Mouse (Mus musculus) neural tube, embryonic 14.5 days (tissue): ENCODE measurements around the gene Ccn5. TPM values are rescaled to one million over a fixed set of nuclear protein-coding genes. Genes with fewer than 3 reads are reported as not detected.

ENCODE experiments used
- polyA plus RNA-seq: library from polyadenylated mRNA; unstranded; fragments of >200 nt; fragmentation: Nextera tagmentation; extraction: Ambion mirVana; gene quantifications from 2 replicates; pipeline ENCODE4 v1.2.1, GENCODE M21; 2014

The Ccn5 gene
- polyA plus RNA-seq, 1 experiment from 2014 or later: 0.19 TPM

Other genes starting within 250 kb of the Ccn5 start
- 45.5 and 57.1 TPM in 2 replicates for gene Ttpal, start 218.5 kb upstream of the Ccn5 start, polyA plus RNA-seq
- 39.0 and 44.3 TPM in 2 replicates for gene Serinc3, start 175.7 kb upstream of the Ccn5 start, polyA plus RNA-seq
- 102 and 103 TPM in 2 replicates for gene Pkig, start 162.5 kb upstream of the Ccn5 start, polyA plus RNA-seq
- 2.5 and 3.1 TPM in 2 replicates for gene Ada, start 70.6 kb upstream of the Ccn5 start, polyA plus RNA-seq
- 0.11 and 0.32 TPM in 2 replicates for gene Kcnk15, start 32.8 kb downstream of the Ccn5 start, polyA plus RNA-seq
- gene Rims4, start 97.8 kb downstream of the Ccn5 start, polyA plus RNA-seq: 6.1 and 8.3 TPM in 2 replicates
- 466 and 481 TPM in 2 replicates for gene Ywhab, start 174.1 kb downstream of the Ccn5 start, polyA plus RNA-seq
- 2.0 and 2.8 TPM in 2 replicates for gene Pabpc1l, start 204.6 kb downstream of the Ccn5 start, polyA plus RNA-seq
- 24.7 and 26.3 TPM in 2 replicates for gene Stk4, start 249.5 kb downstream of the Ccn5 start, polyA plus RNA-seq